Mouse (Mus musculus): ENCODE measurements around the gene Atp7b. TPM values are rescaled to one million over a fixed set of nuclear protein-coding genes. Genes with fewer than 3 reads are reported as not detected.

Atp7b gene
- polyA plus RNA-seq (2014; fragmentation: Illumina TruSeq; extraction: RNeasy Lipid Tissue Mini Kit (QIAGEN cat#74804); ENCODE audit: low read depth, low replicate concordance), result 2.8 TPM

DNA sequence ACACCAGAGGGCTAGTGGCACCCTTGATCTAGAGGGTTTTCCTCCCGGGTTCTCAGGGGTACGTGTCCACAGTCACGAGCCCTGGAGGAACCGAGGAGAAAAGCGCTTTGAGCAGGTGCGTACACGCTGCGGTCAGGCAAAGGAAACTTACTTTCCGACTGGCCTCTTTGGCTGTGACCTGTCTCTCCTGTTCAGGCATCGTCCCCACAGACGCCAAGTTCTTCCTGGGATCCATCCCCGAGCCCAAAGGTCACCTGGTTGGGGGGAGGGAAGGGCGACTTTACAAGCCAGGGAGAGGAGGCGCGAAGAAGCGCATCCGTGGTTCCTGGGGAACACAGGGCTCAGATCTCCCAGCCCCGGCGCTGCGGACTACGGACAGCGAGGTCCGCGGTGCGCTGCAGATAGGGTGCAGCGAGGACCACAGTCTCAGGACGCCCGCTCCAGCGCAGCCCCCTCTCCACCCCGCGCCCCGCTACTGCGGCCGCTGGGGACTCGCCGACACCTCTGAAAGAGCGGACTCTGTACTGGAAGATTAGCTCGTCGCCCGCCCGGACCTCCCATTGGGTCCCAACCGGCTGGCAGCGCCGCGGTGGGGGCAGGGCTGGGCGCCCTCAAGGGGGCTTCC is at the start of gene Atp7b:
TSS of gene Atp7b (minus strand) at position 485 of the 625 bp plus-strand sequence.

DNA sequence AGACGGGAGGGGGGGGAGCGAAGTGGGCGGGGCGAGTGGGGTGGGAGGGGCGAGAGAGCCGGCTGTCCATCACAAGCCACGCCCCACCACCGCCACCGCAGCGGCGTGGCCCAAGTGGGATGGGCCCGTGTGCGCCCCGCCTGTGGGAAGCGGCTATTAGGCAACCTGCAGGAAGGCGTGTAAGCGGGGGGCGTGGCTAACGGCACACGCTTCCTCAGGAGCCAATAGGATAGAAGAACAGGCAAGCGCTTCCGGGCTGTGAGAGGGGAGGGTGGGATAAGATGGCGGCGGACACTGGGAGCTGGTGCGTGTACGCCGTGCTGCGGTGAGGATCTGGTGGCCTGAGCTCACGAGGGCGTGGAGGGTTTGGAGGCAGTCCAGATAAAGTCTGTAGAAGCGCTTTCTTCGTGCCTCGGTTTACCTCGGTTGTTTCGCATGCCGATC is 363 bp upstream of the Atp7b start, which contains the start of gene Alg11:
TSS of gene Alg11 (plus strand) at position 276 of the 444 bp plus-strand sequence.

DNA sequence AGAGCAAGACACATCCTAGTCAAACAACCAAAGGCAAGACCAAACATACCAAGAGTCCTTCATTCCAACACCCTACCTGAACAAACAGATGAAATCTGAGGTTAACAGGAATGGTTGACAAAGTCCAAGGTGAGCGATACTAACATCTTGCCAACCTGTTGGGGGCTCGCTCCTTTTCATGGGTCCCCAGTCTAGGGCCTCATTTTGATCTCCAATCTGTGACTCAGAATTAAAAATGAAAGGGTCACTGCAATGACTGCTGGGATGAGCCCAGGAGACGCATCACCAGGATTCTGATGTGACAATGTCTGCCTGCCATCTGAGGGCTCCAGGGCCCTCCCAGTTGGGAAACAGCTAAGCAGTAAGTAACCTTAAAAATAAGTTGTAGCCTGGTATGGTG is 90.6 kb downstream of the Atp7b start, which contains the start of gene Ccdc70:
TSS of gene Ccdc70 (plus strand) at position 301 of the 400 bp plus-strand sequence.

DNA sequence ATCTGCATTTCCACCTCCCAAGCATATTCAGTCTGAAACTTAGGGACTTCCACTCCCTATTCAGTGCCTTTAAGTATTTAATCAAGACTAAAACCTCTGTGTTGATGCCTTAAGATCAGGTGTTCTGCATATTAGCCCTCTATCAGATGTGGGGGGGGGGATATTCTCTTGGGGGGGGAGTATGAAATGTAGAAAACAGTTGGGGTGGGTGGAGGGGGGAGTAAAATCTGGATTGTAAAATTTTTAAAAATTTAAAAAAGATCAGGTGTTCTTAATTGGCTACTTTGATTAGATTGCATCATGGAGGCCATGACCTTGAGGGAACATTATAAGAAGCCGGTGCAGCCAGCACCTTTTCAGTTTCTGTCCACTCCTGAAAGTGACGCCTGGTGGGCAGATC is 101.7 kb downstream of the Atp7b start, which contains the start of gene Fam90a1a:
TSS of gene Fam90a1a (plus strand) at position 301 of the 400 bp plus-strand sequence.

DNA sequence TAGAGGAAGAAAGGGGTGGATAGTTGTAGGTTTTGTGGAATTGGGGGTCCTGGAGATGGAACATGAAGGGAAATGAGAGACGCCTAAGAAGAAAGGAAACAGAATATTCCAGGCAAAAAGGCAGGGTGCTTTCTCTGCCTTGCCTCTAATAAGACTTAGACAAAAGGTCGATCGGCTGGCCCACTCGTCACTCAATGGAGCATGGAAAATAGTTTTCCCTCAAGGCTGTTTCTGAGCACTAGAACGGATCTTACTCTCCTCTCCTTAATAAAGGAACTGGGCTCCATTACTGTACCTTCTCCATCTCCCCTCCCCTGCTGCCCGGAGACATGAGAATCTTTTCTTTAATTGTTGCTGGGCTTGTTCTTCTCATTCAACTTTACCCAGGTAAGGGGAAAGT is 113.6 kb downstream of the Atp7b start, which contains the start of gene Defb13:
TSS of gene Defb13 (plus strand) at position 301 of the 400 bp plus-strand sequence.

Other genes starting within 250 kb of the Atp7b start
- gene Defb50, start 236.8 kb downstream of the Atp7b start, polyA plus RNA-seq (2014; fragmentation: Illumina TruSeq; extraction: RNeasy Lipid Tissue Mini Kit (QIAGEN cat#74804); ENCODE audit: low read depth, low replicate concordance), result not detected
- gene Defb2, start 220.4 kb downstream of the Atp7b start, polyA plus RNA-seq (2014; fragmentation: Illumina TruSeq; extraction: RNeasy Lipid Tissue Mini Kit (QIAGEN cat#74804); ENCODE audit: low read depth, low replicate concordance), result not detected
- not detected for gene Defb10, start 201.4 kb downstream of the Atp7b start, polyA plus RNA-seq (2014; fragmentation: Illumina TruSeq; extraction: RNeasy Lipid Tissue Mini Kit (QIAGEN cat#74804); ENCODE audit: low read depth, low replicate concordance)
- not detected for gene Defb9, start 174.9 kb downstream of the Atp7b start, polyA plus RNA-seq (2014; fragmentation: Illumina TruSeq; extraction: RNeasy Lipid Tissue Mini Kit (QIAGEN cat#74804); ENCODE audit: low read depth, low replicate concordance)
- gene Defb11, start 153.9 kb downstream of the Atp7b start, polyA plus RNA-seq (2014; fragmentation: Illumina TruSeq; extraction: RNeasy Lipid Tissue Mini Kit (QIAGEN cat#74804); ENCODE audit: low read depth, low replicate concordance), result not detected
- not detected for gene Defb15, start 127.6 kb downstream of the Atp7b start, polyA plus RNA-seq (2014; fragmentation: Illumina TruSeq; extraction: RNeasy Lipid Tissue Mini Kit (QIAGEN cat#74804); ENCODE audit: low read depth, low replicate concordance)
- not detected for gene Defb35, start 122.0 kb downstream of the Atp7b start, polyA plus RNA-seq (2014; fragmentation: Illumina TruSeq; extraction: RNeasy Lipid Tissue Mini Kit (QIAGEN cat#74804); ENCODE audit: low read depth, low replicate concordance)
- not detected for gene Defb13, start 113.5 kb downstream of the Atp7b start, polyA plus RNA-seq (2014; fragmentation: Illumina TruSeq; extraction: RNeasy Lipid Tissue Mini Kit (QIAGEN cat#74804); ENCODE audit: low read depth, low replicate concordance)
- gene Fam90a1a, start 101.6 kb downstream of the Atp7b start, polyA plus RNA-seq (2014; fragmentation: Illumina TruSeq; extraction: RNeasy Lipid Tissue Mini Kit (QIAGEN cat#74804); ENCODE audit: low read depth, low replicate concordance), result not detected
- not detected for gene Ccdc70, start 90.5 kb downstream of the Atp7b start, polyA plus RNA-seq (2014; fragmentation: Illumina TruSeq; extraction: RNeasy Lipid Tissue Mini Kit (QIAGEN cat#74804); ENCODE audit: low read depth, low replicate concordance)
- 26.8 TPM for gene Alg11, start 416 bp upstream of the Atp7b start, polyA plus RNA-seq (2014; fragmentation: Illumina TruSeq; extraction: RNeasy Lipid Tissue Mini Kit (QIAGEN cat#74804); ENCODE audit: low read depth, low replicate concordance)
- 0.56 TPM for gene Nek5, start 64.7 kb upstream of the Atp7b start, polyA plus RNA-seq (2014; fragmentation: Illumina TruSeq; extraction: RNeasy Lipid Tissue Mini Kit (QIAGEN cat#74804); ENCODE audit: low read depth, low replicate concordance)
- gene Nek3, start 106.1 kb upstream of the Atp7b start, polyA plus RNA-seq (2014; fragmentation: Illumina TruSeq; extraction: RNeasy Lipid Tissue Mini Kit (QIAGEN cat#74804); ENCODE audit: low read depth, low replicate concordance), result 1.1 TPM
- gene Ckap2, start 125.5 kb upstream of the Atp7b start, polyA plus RNA-seq (2014; fragmentation: Illumina TruSeq; extraction: RNeasy Lipid Tissue Mini Kit (QIAGEN cat#74804); ENCODE audit: low read depth, low replicate concordance), result not detected
- gene Vps36, start 132.5 kb upstream of the Atp7b start, polyA plus RNA-seq (2014; fragmentation: Illumina TruSeq; extraction: RNeasy Lipid Tissue Mini Kit (QIAGEN cat#74804); ENCODE audit: low read depth, low replicate concordance), result 19.4 TPM
- gene Thsd1, start 167.0 kb upstream of the Atp7b start, polyA plus RNA-seq (2014; fragmentation: Illumina TruSeq; extraction: RNeasy Lipid Tissue Mini Kit (QIAGEN cat#74804); ENCODE audit: low read depth, low replicate concordance), result 0.98 TPM
- gene Tpte, start 223.1 kb upstream of the Atp7b start, polyA plus RNA-seq (2014; fragmentation: Illumina TruSeq; extraction: RNeasy Lipid Tissue Mini Kit (QIAGEN cat#74804); ENCODE audit: low read depth, low replicate concordance), result not detected